Mouse (Mus musculus): Measurements from ENCODE around the gene Tsga10ip. TPM values are rescaled to one million over a fixed set of nuclear protein-coding genes. Genes with fewer than 3 reads are reported as not detected.
"Not testable (repeated sequence)": the region's sequence is repeated elsewhere in the genome, so short reads cannot be mapped to it uniquely, and the experiment has no call there.

Tsga10ip gene
- total RNA-seq, 2 experiments from 2014 or later: not detected

DNA sequence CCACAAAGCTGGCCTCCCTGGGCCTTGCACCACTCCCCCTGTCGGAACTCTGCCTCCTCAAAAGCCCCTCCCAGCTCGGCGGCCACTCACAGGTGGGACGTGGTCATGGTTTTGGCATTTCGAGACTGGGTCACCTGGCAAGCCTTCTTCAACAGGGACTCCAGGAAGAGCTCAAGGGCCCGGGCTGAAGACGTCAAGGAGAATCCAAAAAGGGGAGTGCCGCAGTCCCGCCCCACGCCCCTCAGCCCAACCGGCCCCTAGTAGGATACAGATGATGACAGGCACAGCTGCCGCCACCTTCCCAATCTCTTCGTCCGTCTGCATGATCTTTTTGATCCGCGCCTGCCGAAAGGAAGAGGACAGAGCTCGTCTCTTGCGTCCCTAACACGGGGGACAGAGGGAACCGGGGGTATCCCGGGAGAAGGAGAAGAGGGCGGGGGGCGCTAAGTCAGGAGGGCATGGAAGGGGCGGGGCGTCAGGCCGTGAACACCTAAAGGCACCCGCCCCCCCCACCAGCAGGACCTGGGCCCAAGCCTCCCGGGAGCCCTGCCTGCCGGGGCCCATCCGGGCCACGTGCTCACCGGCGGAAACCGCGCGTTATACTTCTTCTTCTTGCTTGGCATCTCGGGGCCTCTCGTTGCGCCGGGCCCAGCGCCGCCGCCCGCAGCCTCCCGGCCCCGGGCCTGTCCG lies 21.9 kb upstream of the Tsga10ip start:
- peak; percentile 42 to 49 for DNase-seq (ENCODE audit: low spot score in 2 of 2)

DNA sequence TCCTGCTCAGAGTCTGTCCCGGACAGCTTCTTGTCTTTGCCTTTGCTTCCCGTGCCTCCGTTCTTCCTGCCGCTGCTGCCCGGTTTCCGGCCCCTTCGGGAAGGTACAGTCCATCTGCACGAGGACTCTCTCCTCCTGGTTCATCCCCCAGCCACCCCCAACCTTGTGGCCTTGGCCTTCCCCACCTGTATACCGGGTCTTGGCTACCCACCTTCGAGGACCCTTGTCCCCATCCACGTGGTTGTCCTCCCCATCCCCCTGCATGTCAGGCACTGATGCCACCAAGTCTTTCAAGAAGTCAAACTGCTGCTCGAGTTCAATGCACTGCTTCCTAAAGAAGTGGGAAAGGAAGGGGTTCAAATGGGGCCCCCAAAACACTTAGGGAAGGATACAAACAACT lies 21.2 kb upstream of the Tsga10ip start:
- no peak for DNase-seq (ENCODE audit: low spot score in 2 of 2)

DNA sequence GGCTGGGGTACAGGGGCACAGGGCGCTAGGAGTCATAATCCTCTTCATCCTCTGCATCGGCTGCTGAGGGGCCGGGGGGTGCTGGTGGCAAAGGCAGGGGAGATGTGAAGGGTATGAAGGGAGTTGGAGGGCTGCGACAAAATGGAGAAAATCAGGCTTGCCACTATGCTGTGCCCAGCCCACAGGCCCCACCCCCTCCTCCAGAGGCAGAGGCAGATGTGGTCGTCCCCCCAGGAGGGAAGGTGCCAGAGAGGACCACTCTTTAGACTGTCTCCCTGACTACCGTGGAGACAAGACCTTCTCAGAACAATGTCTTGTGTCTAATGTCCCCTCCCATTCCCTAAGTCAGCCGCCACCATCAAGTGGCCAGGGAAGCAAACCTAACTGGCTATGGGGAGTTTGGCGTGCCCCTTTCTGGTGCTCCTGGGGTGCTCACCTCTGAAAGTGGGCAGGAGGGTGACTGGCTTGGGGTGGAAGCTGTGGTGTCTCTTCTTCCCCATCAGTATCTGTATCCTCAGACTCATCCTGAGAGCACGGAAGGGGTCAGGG lies 20.6 kb upstream of the Tsga10ip start:
- DNase-seq (ENCODE audit: low spot score in 2 of 2): no peak

DNA sequence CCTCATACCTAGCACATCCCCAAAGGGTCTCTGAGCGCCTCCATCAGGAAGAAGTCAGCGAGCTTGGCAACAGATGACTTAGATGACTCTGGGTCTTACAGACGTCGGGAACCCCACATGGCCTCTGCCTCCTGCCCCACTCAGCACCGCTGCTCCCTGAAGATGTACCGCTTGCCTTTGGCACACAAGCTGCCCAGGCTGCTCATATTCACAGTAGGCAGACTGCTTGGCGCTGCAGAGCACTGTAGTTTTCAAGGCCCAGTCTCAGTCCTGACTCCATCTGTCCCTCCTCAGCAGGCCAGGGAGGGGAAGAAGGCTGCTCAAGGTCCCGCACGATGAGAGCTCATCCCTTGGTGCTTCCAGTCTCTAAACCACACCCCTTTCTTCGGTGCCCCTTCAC lies 19.9 kb upstream of the Tsga10ip start:
- DNase-seq (ENCODE audit: low spot score in 2 of 2): no peak

DNA sequence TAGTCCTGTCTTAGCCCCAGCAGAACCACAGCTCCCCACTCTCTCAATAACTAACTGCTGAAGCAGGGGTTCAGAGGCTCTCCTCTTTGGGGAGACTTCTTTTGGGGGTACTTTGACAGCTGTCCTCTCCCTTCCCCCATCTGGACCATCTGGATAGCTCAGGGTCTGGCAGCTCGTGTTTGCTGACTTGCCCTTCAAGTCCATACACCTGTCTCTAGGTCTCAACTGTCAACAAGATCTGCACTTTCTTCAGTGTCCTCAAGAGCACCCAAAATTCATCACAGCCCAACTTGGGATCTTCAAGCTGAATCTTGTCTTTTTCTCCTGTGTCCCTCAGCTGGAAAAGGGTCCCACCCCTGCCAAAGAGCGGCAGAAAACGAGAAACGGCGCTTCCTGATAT lies 19.5 kb upstream of the Tsga10ip start:
- no peak for DNase-seq (ENCODE audit: low spot score in 2 of 2)

DNA sequence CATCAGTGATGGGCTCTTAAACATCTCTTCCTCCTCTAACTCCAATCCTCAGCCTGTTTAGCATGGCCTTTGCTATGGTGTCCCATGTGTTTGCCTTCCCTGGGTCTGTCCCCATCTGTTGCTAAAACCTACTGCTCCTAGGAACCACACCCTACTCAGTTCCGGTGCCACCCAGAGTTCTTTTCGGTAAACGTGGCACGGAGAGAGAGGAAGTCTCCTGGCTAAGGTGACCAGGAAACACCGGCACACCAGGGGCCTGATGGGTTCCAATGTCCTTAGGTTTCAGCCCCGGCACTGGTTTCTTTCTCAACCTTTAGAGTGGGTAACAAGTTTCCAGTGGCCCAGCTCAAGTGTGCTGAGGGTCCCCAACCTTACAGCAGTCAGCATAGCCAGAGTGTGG lies 18.3 kb upstream of the Tsga10ip start:
- no peak for DNase-seq (ENCODE audit: low spot score in 2 of 2)

DNA sequence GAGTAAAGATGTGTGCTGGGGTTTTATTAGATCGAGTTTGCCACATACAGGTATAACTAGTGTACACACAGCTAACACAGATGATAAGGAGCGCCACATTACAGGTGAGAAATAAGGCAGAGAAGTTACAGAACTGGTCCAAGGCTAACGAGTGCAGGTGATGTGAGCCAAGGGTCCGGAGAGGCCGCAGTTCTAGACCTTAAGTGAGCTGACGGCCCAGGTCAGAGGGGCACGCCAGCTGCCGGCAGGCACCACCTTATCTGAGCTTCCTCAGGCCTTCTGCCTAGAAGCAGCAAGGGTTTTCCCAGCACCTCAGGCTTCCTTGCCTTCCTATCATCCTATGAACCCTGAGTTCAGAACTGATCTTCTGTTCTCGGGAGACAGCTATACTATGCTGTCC lies 17.3 kb upstream of the Tsga10ip start:
- no peak for DNase-seq (ENCODE audit: low spot score in 2 of 2)

DNA sequence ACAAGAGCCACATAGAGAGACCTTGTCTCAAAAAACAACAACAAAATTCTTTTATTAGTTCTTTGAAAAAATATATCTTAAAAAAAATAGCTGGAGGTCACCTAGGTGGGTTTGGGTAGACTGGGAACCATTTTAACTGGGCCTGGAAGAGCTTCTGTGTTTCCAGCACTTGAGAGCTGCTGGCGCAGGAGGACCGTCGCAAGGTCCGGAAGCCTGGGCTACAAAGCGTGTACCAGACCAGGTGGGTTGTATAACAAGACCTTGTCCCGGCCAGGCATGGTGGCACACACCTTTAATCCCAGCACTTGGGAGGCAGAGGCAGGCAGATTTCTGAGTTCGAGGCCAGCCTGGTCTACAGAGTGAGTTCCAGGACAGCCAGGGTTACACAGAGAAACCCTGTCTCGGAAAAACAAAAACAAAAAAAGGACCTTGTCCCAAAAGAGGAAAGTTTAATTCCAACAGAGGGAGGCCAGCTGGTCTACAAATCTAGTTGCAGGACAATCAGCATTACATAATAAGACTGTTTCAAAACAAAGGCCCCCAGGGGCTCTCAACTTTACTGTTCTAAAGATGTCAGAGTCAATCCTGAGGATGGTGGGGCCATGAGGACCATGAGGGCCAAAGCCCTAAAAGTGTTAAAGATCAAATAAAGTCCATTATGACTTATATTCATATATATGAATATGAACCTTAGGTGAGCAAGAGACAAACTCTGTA lies 16.6 kb upstream of the Tsga10ip start:
- DNase-seq (ENCODE audit: low spot score in 2 of 2): no peak

DNA sequence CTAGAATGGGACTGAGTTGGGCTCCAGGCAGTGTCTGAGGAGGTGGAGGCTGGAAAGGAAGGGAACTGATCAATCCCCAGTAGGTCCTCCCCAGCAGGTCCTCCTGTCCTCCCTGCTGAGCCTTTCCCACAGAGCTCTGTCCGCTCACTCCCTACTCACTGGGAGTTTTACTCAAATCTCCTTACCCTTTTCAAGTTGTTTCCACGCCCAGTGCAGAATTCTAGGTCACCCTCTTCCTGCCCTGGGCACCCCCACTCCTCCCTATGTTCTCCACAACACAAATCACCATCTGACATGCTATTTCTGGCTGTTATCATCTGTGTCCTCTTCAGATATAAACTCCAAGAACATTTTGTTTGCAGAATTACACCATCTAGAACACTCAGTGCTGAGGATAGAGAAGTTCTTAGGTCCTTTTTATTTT lies 12.2 kb upstream of the Tsga10ip start:
- no peak for DNase-seq (ENCODE audit: low spot score in 2 of 2)

DNA sequence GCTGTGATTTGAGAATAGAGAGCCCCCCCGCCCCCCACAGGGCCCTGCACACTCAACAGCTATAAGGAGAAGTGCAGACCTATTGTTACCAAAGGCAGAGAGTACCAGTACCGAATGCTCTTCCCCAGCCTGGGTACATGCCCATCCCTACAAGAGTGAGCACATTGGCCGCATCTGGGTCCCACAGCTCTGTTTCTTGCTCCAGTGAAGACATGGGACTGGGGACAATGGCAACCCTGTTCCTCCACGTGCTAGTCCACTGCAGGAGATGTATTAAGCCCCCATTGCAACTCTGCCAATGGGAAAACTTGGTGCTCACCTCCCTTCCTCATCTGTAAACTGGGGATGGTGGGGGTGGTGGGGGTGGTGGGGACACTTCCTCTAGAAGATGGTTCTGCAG lies 11.5 kb upstream of the Tsga10ip start:
- no peak for DNase-seq (ENCODE audit: low spot score in 2 of 2)

DNA sequence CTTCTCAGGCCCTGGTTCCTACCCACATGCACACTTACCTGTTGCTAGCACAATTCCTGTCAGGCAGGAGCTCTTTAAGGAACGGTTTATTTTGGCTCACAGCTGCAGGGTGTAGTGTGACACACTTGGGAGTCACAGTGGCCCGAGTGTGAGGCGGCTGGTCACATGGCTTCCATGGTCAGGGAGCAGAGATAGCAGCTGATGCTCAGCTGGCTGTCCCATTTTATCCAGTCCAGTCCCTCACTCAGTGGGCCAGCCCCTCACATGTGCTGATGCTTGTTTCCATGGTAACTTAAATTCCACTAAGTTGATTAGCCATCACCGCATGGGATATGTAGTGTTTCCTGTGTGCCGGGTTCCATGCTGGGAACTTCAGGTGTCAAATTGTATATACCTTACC lies 9.6 kb upstream of the Tsga10ip start:
- no peak for DNase-seq (ENCODE audit: low spot score in 2 of 2)

DNA sequence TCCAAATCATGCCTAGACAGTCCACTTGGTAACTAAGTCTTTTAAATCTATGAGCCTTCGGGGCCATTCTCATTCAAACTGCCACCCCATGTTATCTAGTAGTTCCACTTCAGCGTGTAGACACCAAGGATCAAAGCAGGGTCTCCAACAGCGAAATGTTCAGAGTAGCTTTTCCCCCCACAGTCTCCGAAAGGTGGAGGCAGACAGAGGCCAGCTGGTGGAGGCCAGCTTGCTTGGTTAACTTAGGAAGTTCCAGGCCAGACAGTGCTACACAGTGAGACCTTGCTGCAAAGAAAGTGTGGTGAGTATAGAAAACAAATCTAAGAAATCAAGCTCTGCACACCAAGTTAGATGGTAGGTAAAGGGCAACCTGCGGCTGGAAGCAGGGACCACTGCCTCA lies 8.3 kb upstream of the Tsga10ip start:
- DNase-seq (ENCODE audit: low spot score in 2 of 2): no peak

DNA sequence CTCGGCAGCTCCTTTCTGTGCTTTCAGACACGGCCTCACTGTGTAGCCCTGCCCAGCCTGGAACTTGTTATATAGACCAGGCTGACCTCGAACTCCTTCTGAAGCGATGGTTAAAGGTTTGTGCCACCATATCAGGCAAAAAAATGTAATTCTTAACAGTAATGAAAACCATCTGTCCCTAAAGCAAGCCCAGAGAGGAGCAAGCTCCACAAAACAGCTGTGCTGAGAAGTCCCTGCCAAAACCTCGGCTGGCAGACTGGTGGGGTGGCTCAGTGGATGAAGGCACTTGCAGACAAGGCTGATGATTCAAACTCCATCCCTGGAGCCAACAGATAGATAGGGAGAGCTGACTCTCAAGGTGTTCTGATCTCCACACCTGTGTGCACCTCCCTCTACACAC lies 6.7 kb upstream of the Tsga10ip start:
- DNase-seq (ENCODE audit: low spot score in 2 of 2): no peak

DNA sequence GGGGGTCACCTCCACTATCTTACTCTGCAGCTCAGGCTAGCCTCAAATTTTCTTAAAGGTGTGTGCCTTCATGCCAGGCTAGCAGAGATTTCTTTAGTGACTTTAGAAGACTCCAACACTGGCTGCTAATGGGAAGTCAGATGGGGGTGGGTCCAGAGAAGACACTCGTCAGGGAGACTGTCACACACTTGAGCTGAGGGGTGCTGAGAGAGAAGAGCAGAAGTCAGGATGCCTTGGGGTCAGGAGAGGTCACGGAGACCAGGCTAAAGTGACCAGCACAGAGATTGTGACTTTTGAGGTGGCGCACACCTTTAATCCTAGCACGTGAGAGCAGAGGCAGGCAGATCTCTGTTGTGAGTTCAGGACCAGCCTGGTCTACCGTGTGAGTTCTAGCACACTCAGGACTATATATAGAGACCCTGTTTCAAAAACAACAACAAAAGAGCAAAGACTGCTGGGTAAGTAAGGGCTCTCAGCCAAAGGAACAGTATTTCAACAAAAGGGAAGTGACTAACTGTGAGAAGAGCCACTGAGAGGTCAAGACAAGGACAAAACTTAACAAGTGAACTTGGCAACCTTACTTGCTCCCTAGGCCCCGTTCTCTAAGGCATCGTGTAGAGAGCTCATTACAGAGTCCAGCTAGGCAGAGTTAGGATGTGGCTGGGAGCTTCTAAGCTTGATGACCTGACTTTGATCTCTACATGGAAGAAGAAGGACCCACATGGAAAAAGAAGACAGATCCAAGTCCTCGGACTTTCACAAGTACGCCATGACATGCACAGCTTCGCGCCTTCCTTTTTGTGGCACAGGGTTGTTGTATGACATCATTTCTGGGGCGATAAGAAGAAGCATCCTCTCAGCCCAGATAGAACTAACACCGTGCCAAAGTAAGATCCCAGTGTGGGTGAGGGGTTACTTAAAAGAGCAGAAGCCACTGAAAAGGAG lies 6.0 kb upstream of the Tsga10ip start:
- DNase-seq (ENCODE audit: low spot score in 2 of 2): no peak

DNA sequence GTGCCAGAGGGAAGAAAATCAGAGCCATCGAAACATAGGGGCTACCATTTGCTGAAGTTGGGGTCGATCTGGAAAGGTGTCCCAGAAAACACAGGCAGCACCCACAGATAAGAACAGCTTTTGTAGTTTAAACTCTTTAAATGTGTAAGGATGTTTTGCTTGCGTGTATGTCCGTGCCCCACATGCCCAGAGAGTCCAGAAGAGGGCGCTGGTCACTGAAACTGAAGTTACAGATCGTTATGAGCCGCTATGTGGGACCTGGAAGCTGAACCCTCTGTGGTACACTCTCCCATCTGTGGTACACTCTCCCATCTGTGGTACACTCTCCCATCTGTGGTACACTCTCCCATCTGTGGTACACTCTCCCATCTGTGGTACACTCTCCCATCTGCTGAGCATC lies 4.8 kb upstream of the Tsga10ip start:
- peak; percentile 43 to 48 for DNase-seq (ENCODE audit: low spot score in 2 of 2)

DNA sequence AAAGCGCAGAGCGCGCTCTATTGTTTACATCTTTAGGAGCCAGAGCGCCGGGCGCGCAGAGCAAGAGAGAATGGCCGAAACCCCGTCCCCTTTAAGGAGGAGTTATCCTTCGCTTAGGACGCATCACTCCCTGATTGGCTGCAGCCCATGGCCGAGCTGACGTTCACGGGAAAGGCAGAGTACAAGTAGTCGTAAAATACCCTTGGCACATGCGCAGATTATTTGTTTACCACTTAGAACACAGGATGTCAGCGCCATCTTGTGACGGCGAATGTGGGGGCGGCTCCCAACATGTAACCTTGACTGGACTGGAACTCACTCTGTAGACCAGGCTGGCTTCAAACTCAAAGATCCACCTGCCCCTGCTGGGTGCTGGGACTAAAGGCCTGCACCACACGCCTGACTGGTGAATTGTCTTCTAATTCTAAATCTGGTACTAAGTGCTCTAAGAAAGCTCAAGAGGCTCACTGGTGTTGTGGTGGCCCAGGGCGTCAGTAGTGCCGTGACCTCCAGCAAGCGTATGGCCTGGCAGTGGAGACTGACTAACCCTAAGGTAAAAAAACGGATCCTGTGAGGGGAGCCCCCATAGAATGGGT lies 4.3 kb upstream of the Tsga10ip start:
- DNase-seq (ENCODE audit: low spot score in 2 of 2): peak in 1 of 2 experiments; percentile 55

DNA sequence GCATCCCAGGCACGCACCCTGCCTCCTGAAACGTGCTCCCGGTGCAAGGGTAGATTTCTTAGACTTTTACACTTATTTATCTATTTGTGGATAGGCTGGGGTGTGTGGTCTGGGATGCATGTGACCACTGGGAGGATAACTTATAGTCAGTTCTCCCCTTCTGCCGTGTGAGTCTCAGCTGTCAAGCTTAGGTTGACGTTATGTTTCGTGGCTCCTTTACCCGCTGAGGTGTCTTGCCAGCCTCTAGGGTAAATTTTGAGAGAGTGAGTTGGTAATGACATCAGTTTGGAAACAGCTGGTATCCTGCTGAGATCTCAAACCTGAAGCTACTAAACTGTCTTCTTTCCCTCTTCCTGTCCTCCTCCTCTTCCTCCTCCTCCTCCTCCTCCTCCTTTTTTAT lies 3.6 kb upstream of the Tsga10ip start:
- DNase-seq (ENCODE audit: low spot score in 2 of 2): no peak

DNA sequence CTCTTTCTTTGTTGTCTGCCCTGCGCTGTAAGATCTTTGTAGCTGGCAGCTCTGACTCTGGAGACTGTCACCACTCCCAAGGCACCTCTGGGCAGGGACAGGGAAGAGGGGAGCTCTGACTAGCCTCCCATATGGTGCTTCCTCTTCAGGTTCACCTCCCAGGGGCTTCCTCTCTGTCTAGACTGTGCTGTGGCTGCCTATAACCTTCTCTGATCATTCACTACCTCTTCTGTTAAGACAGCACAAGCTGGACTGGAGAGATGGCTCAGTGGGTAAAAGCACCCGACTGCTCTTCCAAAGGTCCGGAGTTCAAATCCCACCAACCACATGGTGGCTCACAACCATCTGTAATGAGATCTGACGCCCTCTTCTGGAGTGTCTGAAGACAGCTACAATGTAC lies 1.3 kb downstream of the Tsga10ip start:
- DNase-seq (ENCODE audit: low spot score in 2 of 2): not testable (repeated sequence)

DNA sequence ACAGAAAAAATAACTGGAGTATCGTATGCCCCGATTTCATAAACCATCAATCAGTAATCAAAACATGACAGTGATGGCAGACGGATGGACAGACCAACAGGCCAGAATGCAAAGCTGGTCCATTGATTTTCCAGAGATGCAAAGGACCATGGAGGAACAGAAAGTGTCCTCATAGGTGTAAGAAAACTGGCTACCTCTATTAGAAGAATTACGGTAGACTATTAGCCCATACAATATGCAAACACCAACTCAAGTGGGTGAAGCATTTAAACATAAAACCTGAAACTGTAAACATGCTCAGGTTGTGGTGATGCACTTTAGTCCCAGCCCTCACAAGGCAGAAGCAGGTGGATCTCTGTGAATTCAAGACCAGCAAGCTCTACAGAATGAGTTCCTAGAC lies 7.0 kb downstream of the Tsga10ip start:
- no peak for DNase-seq (ENCODE audit: low spot score in 2 of 2)

DNA sequence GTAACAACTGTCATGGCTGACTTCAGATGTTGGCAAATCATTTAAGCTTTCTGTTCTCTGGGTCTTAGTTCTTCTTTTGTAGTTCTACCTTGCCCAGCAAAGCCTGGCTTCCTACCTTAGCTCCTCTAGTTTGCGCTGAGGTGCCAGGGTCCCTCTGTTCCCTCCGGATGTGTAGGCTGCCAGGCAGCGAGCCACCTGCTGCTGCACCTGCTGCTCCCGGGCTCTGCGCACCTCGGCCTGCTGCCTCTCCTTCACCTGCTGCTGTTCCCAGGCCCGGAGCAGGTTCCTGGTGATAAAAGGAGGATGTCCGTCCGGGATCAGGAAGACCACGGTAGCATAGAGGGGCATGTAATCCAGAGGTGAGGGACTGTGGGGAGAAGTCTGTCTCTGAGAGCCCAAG lies 8.2 kb downstream of the Tsga10ip start:
- no peak for DNase-seq (ENCODE audit: low spot score in 2 of 2)

DNA sequence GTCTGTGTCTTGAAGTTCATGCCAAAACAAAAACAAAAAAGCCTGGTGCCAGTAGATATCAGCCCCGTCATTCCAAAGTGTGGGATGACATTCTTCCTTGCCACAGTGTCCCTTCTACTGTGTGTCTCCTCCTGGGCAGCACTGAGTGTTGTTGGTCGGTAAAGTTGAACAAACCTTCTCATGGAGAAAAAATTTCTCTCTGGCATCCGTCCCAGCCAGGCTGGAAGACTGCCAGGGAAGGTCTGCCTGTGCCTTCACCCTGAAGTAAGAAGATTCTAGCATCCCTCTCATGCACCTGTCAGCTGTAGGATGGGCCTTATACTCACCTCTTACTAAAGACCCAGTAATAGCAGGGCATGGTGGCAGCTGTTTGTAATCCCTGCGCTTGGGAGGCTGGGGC lies 9.4 kb downstream of the Tsga10ip start:
- DNase-seq (ENCODE audit: low spot score in 2 of 2): no peak
